ENCODE assay signal across 26 mouse cellular contexts in genomic region chr8:13305459-13305858, GRCm38 (mm10). TPM values are rescaled to one million over a fixed set of nuclear protein-coding genes. Genes with fewer than 3 reads are reported as not detected.
DNase-seq lines count a peak whose midpoint lies in the region; TF ChIP-seq lines count a peak whose summit lies in the region.
"Had no signal": no experiment of that assay in that cellular context is flagged by ENCODE, and none has a peak within 500 bp of the region (broad histone marks: within the 10 kb centered on the region; RNA-seq: fewer than 3 reads in every experiment).

No protein-coding gene starts in this region.

- TF ChIP-seq CTCF in cortical plate, adult 2 months (IDR thresholded peaks at IDR 0.05; ENCODE audit: extremely low read depth, insufficient read depth, low read length), result no peak

- intact Hi-C loops in left cerebral cortex, postnatal 25 days (cut with DNase I), result no loop called here

- peaks cover 2% of the 10 kb centered on the region; the same call in 1 of the 2 replicates for H3K4me1 ChIP-seq in cortical plate, adult 2 months (ENCODE audit: control insufficient read depth, insufficient read depth, low read length)
- H3K4me1 ChIP-seq: embryonic facial prominence, embryonic 15.5 days; forebrain, embryonic 10.5 days; heart, embryonic 10.5 days; heart, embryonic 15.5 days; hindbrain, embryonic 13.5 days had no signal

- no peak for TF ChIP-seq POLR2A in cortical plate, adult 2 months (IDR thresholded peaks at IDR 0.05; ENCODE audit: extremely low read depth, insufficient read depth, low read length)

- H3K4me3 ChIP-seq in cortical plate, adult 2 months (ENCODE audit: insufficient read depth, low read length), result no peak overlapping the region
- H3K4me3 ChIP-seq: embryonic facial prominence, embryonic 15.5 days; erythroblast, embryonic 14.5 days; forebrain, embryonic 10.5 days; heart, embryonic 10.5 days; heart, embryonic 15.5 days; hindbrain, embryonic 13.5 days had no signal

- peak; percentile 33 to 50 for DNase-seq in frontal cortex, postnatal 36 days (ENCODE audit: low spot score in 2 of 2)
- no peak for DNase-seq in frontal cortex, postnatal 14 days (ENCODE audit: low spot score in 2 of 2)
- peak; percentile 68 for DNase-seq in right cerebral cortex, adult 18-20 months
- DNase-seq in right cerebral cortex, postnatal 14 days, result no peak
- peak; percentile 26 to 76 for DNase-seq in left cerebral cortex, postnatal 25 days (ENCODE audit: low spot score in 2 of 2)
- no peak for DNase-seq in urinary bladder, postnatal 10 days (ENCODE audit: low spot score)
- no peak for DNase-seq in cerebellum, postnatal 4 days (ENCODE audit: low spot score in 2 of 2)
- DNase-seq: adrenal gland, postnatal 14 days; cerebellum, adult 18-20 months; cerebellum, adult 9-11 months; cerebellum, postnatal 36 days; embryo, embryonic 11 days; gastrocnemius, postnatal 10 days; heart, adult 18-20 months; heart, postnatal 14 days had no signal

- H3K27ac ChIP-seq in cortical plate, adult 2 months (ENCODE audit: insufficient read depth, low read length), result 0 out of 2 replicates have a peak overlapping the region, but pooled peaks have one; percentile 0
- H3K27ac ChIP-seq: embryonic facial prominence, embryonic 15.5 days; forebrain, embryonic 10.5 days; heart, embryonic 10.5 days; heart, embryonic 15.5 days; hindbrain, embryonic 13.5 days had no signal

RNA-seq across cellular contexts. Expression of gene Tmco3, which starts 17.5 kb away (rescaled TPM):
- 43.1 and 43.3 TPM in 2 replicates for polyA plus RNA-seq in cortical plate, adult 2 months (2012; rRNA removed)
- 10 to 100 TPM; 48.0 to 56.1 TPM for total RNA-seq in left cerebral cortex, postnatal 25 days (2021)

RNA-seq across cellular contexts. Expression of gene Dcun1d2, which starts 17.5 kb away (rescaled TPM):
- 56.4 TPM in 2 replicates for polyA plus RNA-seq in cortical plate, adult 2 months (2012; rRNA removed)
- total RNA-seq in left cerebral cortex, postnatal 25 days (2021), result 10 to 100 TPM; 40.7 to 43.3 TPM

RNA-seq across cellular contexts. Expression of gene Tfdp1, which starts 33.1 kb away (rescaled TPM):
- polyA plus RNA-seq in cortical plate, adult 2 months (2012; rRNA removed), result 76.6 and 77.6 TPM in 2 replicates
- 10 to 100 TPM; 65.7 to 66.9 TPM for total RNA-seq in left cerebral cortex, postnatal 25 days (2021)

RNA-seq across cellular contexts. Expression of gene Adprhl1, which starts 51.5 kb away (rescaled TPM):
- 0.38 and 0.54 TPM in 2 replicates for polyA plus RNA-seq in cortical plate, adult 2 months (2012; rRNA removed)
- 1 to 10 TPM in 1 of 2 experiments, under 1 TPM in 1; 0.60 to 1.4 TPM for total RNA-seq in left cerebral cortex, postnatal 25 days (2021)
- total RNA-seq: CH12.LX; hematopoietic stem cell, adult 5-6 weeks had no signal
- polyA plus RNA-seq: activated CD4-positive, CD25-positive, alpha-beta regulatory T cell, adult 4 months; erythroblast, embryonic 14.5 days; forebrain, embryonic 10.5 days; forebrain, embryonic 14.5 days had no signal

Comparison
In these comparisons a context has a peak if more than half of its experiments do, and no peak if none do; other contexts are left out.
1. DNase-seq: peak in frontal cortex, postnatal 36 days (2 of 2), right cerebral cortex, adult 18-20 months (single experiment) and left cerebral cortex, postnatal 25 days (2 of 2); none in frontal cortex, postnatal 14 days (0 of 2), right cerebral cortex, postnatal 14 days (single experiment), urinary bladder, postnatal 10 days (single experiment) and cerebellum, postnatal 4 days (0 of 2).